Mouse (Mus musculus): ENCODE results near the gene Eps8.

Gene Eps8

DNA sequence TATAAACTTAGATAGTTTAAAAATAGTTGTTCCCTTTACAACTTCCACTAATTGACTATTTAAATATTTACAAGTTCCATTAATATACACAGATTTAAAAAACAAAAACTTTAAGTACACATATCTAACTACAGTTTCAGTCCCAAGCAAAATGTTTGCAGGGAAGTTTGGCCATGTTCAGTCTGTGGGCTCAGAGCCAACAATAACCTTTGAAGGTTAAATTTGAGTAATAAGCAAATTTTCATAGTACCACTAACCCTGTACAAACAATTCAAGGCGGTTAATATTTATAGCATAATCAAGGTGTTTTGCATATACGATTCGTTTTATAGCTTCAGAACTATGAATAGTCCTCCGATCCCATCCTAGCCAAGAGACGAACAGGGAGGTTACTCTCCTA, 84.7 kb downstream of the Eps8 start:
- WGBS = 83% methylated on average over 5 of the region's 5 CpGs

DNA sequence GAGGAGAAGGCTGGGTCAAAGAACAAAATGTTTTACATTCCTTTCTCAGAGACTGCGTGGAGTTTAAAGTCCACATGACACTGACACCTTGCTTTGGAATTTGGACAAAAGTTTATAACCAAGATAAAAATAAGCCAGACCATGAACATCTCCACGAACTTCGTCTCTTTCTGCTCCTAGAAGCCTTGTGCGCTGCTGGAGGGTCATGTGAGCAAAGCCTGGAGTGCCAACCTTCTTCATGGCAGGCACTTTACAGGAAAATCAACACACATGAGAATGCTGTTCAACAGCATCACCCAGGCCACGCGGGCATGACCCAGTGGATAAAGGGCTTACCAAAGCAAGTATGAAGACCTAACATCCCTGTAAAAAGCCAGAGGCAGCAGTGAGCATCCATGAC, 85.6 kb downstream of the Eps8 start:
- 90% methylated on average over 6 of the region's 6 CpGs for WGBS

DNA sequence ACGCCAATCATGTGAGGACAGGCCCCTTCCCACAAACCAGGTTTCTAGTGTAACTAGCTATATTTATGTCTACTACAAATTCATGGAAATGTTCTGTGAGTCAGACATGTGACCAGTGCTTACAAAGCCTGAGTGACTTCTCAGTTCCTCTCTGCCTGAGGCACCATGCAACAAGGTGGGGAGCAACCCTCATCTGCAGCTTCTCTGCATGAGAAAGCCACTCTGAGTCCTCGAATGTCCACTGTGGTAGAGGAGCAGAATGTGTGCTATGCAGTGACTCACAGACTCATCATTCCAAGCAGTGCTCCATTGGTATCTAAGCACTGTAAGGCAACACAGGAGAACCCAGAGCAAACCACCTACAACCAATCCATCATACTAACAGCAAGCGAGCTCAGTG, 88.8 kb downstream of the Eps8 start:
- 87% methylated on average over 3 of the region's 3 CpGs for WGBS

GRCm38 (mm10) chr6:137565454-137565853, 89.2 kb downstream of the Eps8 start:
- WGBS = 95% methylated on average over 6 of the region's 6 CpGs

- WGBS = 66% methylated on average over 12 of the region's 12 CpGs
These were observed 94.3 kb downstream of the Eps8 start for GRCm38 (mm10) chr6:137560358-137560859.

DNA sequence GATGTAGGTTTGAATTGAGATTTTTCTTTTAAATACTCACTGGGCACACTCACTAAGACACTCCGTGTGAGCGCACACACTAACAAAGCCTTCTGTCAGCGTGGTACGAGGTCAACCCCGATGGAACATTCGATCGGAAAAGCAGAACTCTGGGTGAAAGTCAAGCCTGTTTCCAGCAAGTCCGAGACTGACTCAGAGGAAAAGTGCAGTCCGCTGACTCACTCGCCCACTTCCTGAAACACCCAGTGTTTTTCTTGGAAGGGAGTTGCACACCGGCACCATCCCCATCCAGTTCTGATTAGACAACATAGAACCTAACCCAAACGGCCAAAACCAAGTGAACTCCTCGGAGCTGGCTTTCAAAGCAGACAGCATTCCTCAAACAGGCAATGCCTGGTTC, 95.8 kb downstream of the Eps8 start:
- 44% methylated on average over 13 of the region's 13 CpGs for WGBS

GRCm38 (mm10) chr6:137557671-137558070, 97.0 kb downstream of the Eps8 start:
- 64% methylated on average over 2 of the region's 2 CpGs for WGBS

DNA sequence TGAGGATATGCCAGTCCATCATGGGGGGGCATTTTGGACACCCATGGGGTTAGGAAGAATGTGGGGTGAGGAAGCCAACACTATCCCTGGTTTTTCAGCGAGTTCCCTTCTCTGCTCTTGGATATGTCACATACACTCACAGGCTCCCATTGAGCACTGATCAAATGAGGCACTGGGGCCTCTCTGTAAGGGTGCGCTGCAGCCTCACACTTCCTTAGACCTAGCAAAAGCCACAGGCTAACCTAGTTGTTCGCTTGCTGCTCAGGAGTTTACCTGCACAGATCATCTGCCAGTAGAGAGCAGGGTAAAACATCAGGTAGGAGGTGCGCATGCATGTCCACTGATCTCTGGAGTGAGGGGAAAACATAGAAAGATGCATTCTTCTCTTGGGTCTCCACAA, 97.5 kb downstream of the Eps8 start:
- WGBS = 94% methylated on average over 4 of the region's 4 CpGs

DNA sequence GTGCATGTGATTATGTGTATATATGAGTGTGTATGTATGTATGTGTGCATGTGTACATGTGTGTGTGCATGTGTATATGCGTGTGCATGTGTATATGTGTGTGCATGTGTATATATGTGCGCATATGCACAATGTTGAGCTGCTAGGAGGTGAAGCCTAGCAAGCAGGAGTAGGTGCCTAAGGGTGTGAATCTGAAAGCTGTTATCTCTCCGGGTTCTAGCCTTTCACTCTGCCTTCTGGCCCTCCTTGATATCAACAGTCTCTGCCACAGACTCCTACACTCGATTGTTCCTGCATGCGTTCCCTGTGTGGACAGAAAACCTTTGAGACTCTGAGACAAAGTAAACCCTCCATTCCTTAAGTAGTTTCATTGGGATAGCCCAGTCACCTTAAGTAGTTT, 98.0 kb downstream of the Eps8 start:
- 98% methylated on average over 5 of the region's 5 CpGs for WGBS

- 80% methylated on average over 8 of the region's 8 CpGs for WGBS
These were observed 104.5 kb downstream of the Eps8 start for GRCm38 (mm10) chr6:137550181-137550580.

DNA sequence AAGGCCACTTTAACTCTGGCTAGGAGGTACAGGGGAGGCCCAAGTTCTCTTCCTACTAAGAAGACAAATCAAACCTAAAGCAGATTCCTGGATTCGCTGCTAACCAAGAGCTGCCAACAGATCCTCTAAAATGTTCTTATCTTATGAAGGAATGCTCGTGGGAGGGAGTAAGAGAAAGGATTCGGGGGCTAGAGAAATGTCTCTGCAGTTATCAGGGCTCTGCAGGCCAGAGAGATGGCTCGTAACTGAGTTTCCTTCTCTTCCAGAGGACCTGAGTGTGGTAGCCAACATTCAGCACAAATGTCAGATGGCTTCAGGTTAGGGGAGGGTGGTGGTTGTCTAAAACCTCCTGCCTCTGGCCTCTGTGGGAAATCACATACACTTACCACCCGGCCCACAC, 106.1 kb downstream of the Eps8 start:
- 84% methylated on average over 5 of the region's 5 CpGs for WGBS

- WGBS = 62% methylated on average over 2 of the region's 2 CpGs
These were observed 107.1 kb downstream of the Eps8 start for GRCm38 (mm10) chr6:137547555-137547954.

- 83% methylated on average over 6 of the region's 6 CpGs for WGBS
These were observed 108.6 kb downstream of the Eps8 start for GRCm38 (mm10) chr6:137546101-137546500.

- WGBS = 72% methylated on average over 3 of the region's 3 CpGs
These were observed 109.3 kb downstream of the Eps8 start for GRCm38 (mm10) chr6:137545341-137545740.

GRCm38 (mm10) chr6:137542231-137543152, 112.2 kb downstream of the Eps8 start:
- 23% methylated on average over 10 of the region's 10 CpGs for WGBS

- WGBS = 80% methylated on average over 17 of the region's 17 CpGs
These were observed 113.2 kb downstream of the Eps8 start for GRCm38 (mm10) chr6:137541216-137542176.

- 80% methylated on average over 5 of the region's 5 CpGs for WGBS
These were observed 113.9 kb downstream of the Eps8 start for GRCm38 (mm10) chr6:137540800-137541199.

DNA sequence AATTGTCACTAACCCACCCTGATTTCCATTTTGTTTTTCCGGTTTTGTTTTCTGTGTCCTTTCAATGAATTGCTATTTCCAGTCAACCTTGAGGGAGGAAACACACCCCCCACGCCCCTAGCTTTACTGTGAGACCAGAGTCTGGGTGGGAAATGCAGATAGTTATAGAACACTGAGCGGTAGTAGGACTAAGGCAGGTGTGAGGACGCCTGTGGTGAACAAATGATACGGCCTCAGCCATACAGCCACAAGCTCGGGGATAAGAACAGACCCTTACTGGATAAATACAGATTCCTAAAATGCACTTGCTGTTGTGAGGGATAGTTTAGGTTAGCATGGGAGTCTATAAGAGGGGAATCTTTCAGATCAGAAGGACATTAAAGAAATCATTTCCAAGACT, 114.3 kb downstream of the Eps8 start:
- 96% methylated on average over 6 of the region's 6 CpGs for WGBS

- WGBS = 75% methylated on average over 7 of the region's 7 CpGs
These were observed 115.5 kb downstream of the Eps8 start for GRCm38 (mm10) chr6:137539219-137539618.

- WGBS = 97% methylated on average over 8 of the region's 8 CpGs
These were observed 121.9 kb downstream of the Eps8 start for GRCm38 (mm10) chr6:137532758-137533157.

- WGBS = 65% methylated on average over 3 of the region's 3 CpGs
These were observed 128.9 kb downstream of the Eps8 start for GRCm38 (mm10) chr6:137525769-137526168.

DNA sequence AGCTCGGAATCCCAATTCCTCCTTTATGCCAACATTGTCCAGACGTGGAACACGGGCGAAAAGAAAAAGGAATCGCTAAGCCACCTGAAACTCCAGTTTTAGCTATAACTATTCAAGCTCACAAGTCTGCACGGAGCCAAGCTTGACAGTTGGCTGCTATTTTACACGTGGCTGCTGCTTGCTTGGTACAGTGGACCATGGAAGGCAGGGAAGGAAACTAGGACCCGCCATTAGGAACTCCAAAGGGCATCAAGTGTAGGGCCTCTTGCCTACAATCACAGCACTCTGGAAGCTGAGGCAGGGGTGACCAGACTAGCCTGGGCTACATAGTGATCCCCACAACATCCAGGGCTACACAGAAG, 134.4 kb downstream of the Eps8 start:
- WGBS = 48% methylated on average over 8 of the region's 8 CpGs

All from cerebral cortex, adult 2 months (tissue).